Mouse (Mus musculus): ENCODE measurements at regions not wholly inside any gene's neighbourhood (a gene's known extent, or its start where the extent isn't known, plus 50 kb on each side); places are given as distances from the start of the nearest gene placed in this dataset.

GRCm38 (mm10) chr4:56179566-56179965 is 560.3 kb upstream of the Gm26657 start:
- TF ChIP-seq CTCF (IDR thresholded peaks at IDR 0.05; ENCODE audit: low read depth) (no peak), EP300 (optimal IDR thresholded peaks at IDR 0.05) (no peak)

Measured in stomach, postnatal 0 days (tissue).